Mouse (Mus musculus) kidney, postnatal 36 days (tissue): ENCODE results near the gene Acox1.

ENCODE experiments used
- DNase-seq, 2 experiments: peaks; one replicate each; pipeline ENCODE4 v3.0.0; 2021 to 2022; ENCODE audit warnings: mixed read lengths in 2 of 2

Gene Acox1

GRCm38 (mm10) chr11:116129091-116129790 lies 69.6 kb downstream of the Acox1 start:
- DNase-seq, result no peak

GRCm38 (mm10) chr11:116127986-116128385 lies 70.9 kb downstream of the Acox1 start:
- no peak for DNase-seq

- peak; percentile 89 to 96 for DNase-seq
Observed at GRCm38 (mm10) chr11:116127156-116127980, 71.5 kb downstream of the Acox1 start, which contains the start of gene Trim47. Trim47 (minus strand) TSS chr11:116127210.

- DNase-seq, result no peak
Observed at GRCm38 (mm10) chr11:116126261-116126660, 72.6 kb downstream of the Acox1 start.
